Mouse (Mus musculus): ENCODE measurements at regions not wholly inside any gene's neighbourhood (a gene's known extent, or its start where the extent isn't known, plus 50 kb on each side); places are given as distances from the start of the nearest gene placed in this dataset.

GRCm38 (mm10) chr14:97293109-97293508 is 774.2 kb upstream of the Klhl1 start:
- TF ChIP-seq CTCF (IDR thresholded peaks at IDR 0.05; ENCODE audit: extremely low read depth, insufficient read depth, low read length) (no peak), POLR2A (IDR thresholded peaks at IDR 0.05; ENCODE audit: extremely low read depth, insufficient read depth, low read length) (no peak)

All from cortical plate, adult 2 months (tissue).